In the genomic region with DNA sequence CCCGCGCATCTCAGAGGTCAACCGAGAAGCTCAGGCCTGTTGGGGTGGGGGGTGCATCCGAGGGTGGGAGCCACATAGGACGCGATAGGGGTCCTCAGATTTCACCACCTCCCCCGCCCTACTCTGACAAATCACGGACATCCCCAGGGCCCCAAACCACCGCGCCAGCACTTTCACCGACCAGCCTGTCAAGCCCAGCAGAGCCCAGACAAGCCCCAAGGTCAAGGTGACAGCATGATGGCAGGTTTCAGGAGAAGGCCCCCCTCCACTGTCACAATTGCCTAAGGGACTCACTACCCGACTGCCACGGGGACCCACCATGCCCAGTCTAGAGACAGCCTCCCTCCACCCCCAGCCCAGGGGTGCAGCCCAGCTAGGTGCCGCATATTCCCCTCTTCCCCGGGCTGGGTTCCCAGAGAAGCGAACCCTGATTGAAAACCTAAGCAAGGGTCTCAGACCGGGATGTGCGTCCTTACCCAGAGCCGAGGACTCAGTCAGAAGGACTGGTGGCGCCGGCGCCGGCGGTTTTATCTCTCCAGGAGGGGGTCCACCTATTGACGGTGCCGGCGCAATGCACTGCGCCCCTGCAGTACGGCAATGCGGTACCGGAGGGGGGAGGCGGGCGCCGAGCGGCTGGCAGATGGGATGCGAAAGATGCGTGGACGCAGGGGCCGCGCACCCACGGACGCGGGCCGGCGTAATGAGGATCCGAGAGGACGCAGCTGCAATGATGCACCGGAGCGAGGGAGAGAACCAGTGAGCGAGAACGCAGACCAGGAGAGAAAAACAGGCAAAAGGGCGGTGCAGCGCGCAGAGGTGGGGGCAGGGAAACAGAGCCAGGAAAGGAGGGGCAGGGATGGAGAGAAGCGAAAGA, we compare ENCODE assay signal across 8 mouse cellular contexts. TPM values are rescaled to one million over a fixed set of nuclear protein-coding genes. Genes with fewer than 3 reads are reported as not detected.
DNase-seq lines count a peak whose midpoint lies in the region; ATAC-seq and TF ChIP-seq lines count a peak whose summit lies in the region.

A gene (minus strand): TSS at position 767 of the 874 bp plus-strand sequence.

- no peak for TF ChIP-seq CTCF in kidney, adult 2 months (conservative IDR thresholded peaks at IDR 0.05; ENCODE audit: insufficient read depth, insufficient read length, low read depth, low read length)

- H3K9ac ChIP-seq in limb, embryonic 11.5 days (ENCODE audit: low read length) = no peak within 1 kb of the TSS
- H3K9ac ChIP-seq in stomach, embryonic 14.5 days (replicated peaks; ENCODE audit: low read depth, low read length) = no peak within 1 kb of the TSS

- no peak for TF ChIP-seq POLR2A in kidney, adult 2 months (IDR thresholded peaks at IDR 0.05; ENCODE audit: low read depth, low read length)

- H3K9me3 ChIP-seq in limb, embryonic 11.5 days (ENCODE audit: control insufficient read depth, low read length) = no peaks in the 10 kb centered on the region
- H3K9me3 ChIP-seq in stomach, embryonic 14.5 days (ENCODE audit: control insufficient read depth, low read depth, low read length) = no peaks in the 10 kb centered on the region

- H3K27me3 ChIP-seq in kidney, adult 2 months (replicated peaks; ENCODE audit: control insufficient read depth, insufficient read depth, low read length) = no peaks in the 10 kb centered on the region
- H3K27me3 ChIP-seq in limb, embryonic 11.5 days (ENCODE audit: control insufficient read depth, insufficient read depth, low read length) = peaks cover 40% of the 10 kb centered on the region
- H3K27me3 ChIP-seq in stomach, embryonic 14.5 days (ENCODE audit: control insufficient read depth, insufficient read depth, low read length) = peaks cover 18% of the 10 kb centered on the region

- no peaks in the 10 kb centered on the region for H3K4me1 ChIP-seq in kidney, adult 2 months (ENCODE audit: control insufficient read depth, insufficient read depth, low read length)
- H3K4me1 ChIP-seq in limb, embryonic 11.5 days (ENCODE audit: control insufficient read depth, insufficient read depth, low read length) = 0 out of 2 replicates have a peak, but pooled peaks cover 3% of the 10 kb centered on the region
- 0 out of 2 replicates have a peak, but pooled peaks cover 3% of the 10 kb centered on the region for H3K4me1 ChIP-seq in stomach, embryonic 14.5 days (ENCODE audit: control insufficient read depth, insufficient read depth, low read length)

- peak within 1 kb of the TSS; percentile 48 for H3K4me2 ChIP-seq in limb, embryonic 11.5 days (ENCODE audit: low read depth, severe bottlenecking)
- peak within 1 kb of the TSS; percentile 26 for H3K4me2 ChIP-seq in stomach, embryonic 14.5 days (replicated peaks; ENCODE audit: low read depth, low read length)

- no peak for DNase-seq in kidney, adult 2 months
- no peak for DNase-seq in kidney, postnatal 10 days
- DNase-seq in cerebellum, adult 8-10 months = peak; percentile 89
- peak; percentile 68 to 78 for DNase-seq in frontal cortex, postnatal 25 days (ENCODE audit: low spot score in 2 of 2)
- peak; percentile 56 for DNase-seq in heart, postnatal 4 days
- no peak for DNase-seq in limb, embryonic 11.5 days (ENCODE audit: low spot score)
- no peak for DNase-seq in thymus, adult 18-20 months

- no peaks in the 10 kb centered on the region for H3K36me3 ChIP-seq in kidney, adult 2 months (ENCODE audit: control insufficient read depth, insufficient read depth, low read length)
- H3K36me3 ChIP-seq in limb, embryonic 11.5 days (ENCODE audit: control insufficient read depth, insufficient read depth, low read length) = no peaks in the 10 kb centered on the region
- H3K36me3 ChIP-seq in stomach, embryonic 14.5 days (ENCODE audit: control insufficient read depth, insufficient read depth, low read length) = no peaks in the 10 kb centered on the region

- H3K4me3 ChIP-seq in kidney, adult 2 months (ENCODE audit: insufficient read depth, low read depth, low read length) = no peak within 1 kb of the TSS
- peak within 1 kb of the TSS; percentile 24 for H3K4me3 ChIP-seq in limb, embryonic 11.5 days (ENCODE audit: low read depth, low read length)
- peak within 1 kb of the TSS; percentile 13; the same call in 1 of the 2 replicates for H3K4me3 ChIP-seq in stomach, embryonic 14.5 days (ENCODE audit: low read depth, low read length)

- no peak within 1 kb of the TSS for H3K27ac ChIP-seq in kidney, adult 2 months (ENCODE audit: insufficient read depth, low read depth, low read length)
- H3K27ac ChIP-seq in limb, embryonic 11.5 days (replicated peaks; ENCODE audit: low read depth, low read length) = no peak within 1 kb of the TSS
- H3K27ac ChIP-seq in stomach, embryonic 14.5 days (ENCODE audit: low read length) = no peak within 1 kb of the TSS

- no peak for ATAC-seq in limb, embryonic 11.5 days (ENCODE audit: insufficient number of reproducible peaks, low FRiP score, low TSS enrichment, low read depth)
- no peak for ATAC-seq in stomach, embryonic 14.5 days (ENCODE audit: insufficient number of reproducible peaks, insufficient read depth, low FRiP score, low read depth)

- 5% methylated on average over 55 of the region's 55 CpGs for WGBS in kidney, adult 2 months
- 3% methylated on average over 55 of the region's 55 CpGs for WGBS in limb, embryonic 11.5 days
- WGBS in stomach, embryonic 14.5 days = 4% methylated on average over 55 of the region's 55 CpGs

RNA-seq across cellular contexts. Expression of the gene that starts here (rescaled TPM):
- 0.92 and 18.7 TPM in 2 replicates for polyA plus RNA-seq in kidney, adult 2 months (2012; rRNA removed)
- total RNA-seq in heart, postnatal 4 days (2021) = 100 to 1,000 TPM; 460 to 501 TPM
- 0.13 and 0.14 TPM in 2 replicates for polyA plus RNA-seq in limb, embryonic 11.5 days (2014; fragmentation: Nextera tagmentation; extraction: Ambion mirVana)
- polyA plus RNA-seq in stomach, embryonic 14.5 days (2014; fragmentation: Nextera tagmentation; extraction: Ambion mirVana) = 0.23 and 0.28 TPM in 2 replicates

Comparison
In these comparisons a context has a peak if more than half of its experiments do, and no peak if none do; other contexts are left out.
1. DNase-seq: peak in cerebellum, adult 8-10 months (single experiment), frontal cortex, postnatal 25 days (2 of 2) and heart, postnatal 4 days (single experiment); none in kidney, adult 2 months (single experiment), kidney, postnatal 10 days (single experiment), limb, embryonic 11.5 days (single experiment) and thymus, adult 18-20 months (0 of 2).